Mouse (Mus musculus): ENCODE results near the gene Baz1a. TPM values are rescaled to one million over a fixed set of nuclear protein-coding genes. Genes with fewer than 3 reads are reported as not detected.

Gene Baz1a
- polyA plus RNA-seq, 1 experiment from 2014 or later = 17.7 TPM

DNA sequence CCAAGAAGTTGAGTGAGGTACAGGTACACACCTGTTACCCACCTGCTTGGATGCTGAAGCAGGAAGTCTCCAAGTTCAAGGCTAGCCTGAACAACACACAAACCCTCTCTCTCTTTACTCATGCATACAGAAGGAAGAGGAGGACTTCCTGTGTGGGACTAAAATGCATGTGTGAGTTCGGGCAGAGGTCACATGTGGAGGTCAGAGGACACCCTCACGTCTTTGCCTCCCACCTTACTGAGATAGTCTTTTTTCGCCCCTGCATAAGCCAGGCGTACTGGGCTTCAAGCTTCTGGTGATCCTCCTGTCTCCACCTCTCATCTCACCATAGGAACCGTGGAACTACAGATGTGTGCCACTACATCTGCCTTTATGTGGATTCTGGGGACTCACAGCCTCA lies 15.7 kb downstream of the Baz1a start:
- Histone ChIP-seq H3K27me3 (ENCODE audit: control insufficient read depth, insufficient read depth, low read depth, low read length) (no peaks in the 10 kb centered on the region), H3K9ac (ENCODE audit: low read length) (no peak overlapping the region), H3K4me2 (ENCODE audit: low read depth, low read length) (no peak overlapping the region), H3K4me1 (replicated peaks; ENCODE audit: control insufficient read depth, insufficient read depth, low read length) (no peaks in the 10 kb centered on the region), H3K27ac (ENCODE audit: low read length) (no peak overlapping the region), H3K4me3 (ENCODE audit: low read length) (no peak overlapping the region), H3K9me3 (ENCODE audit: control insufficient read depth, low read length) (no peaks in the 10 kb centered on the region), H3K36me3 (ENCODE audit: control insufficient read depth, insufficient read depth, low read length) (no peaks in the 10 kb centered on the region)
- 76% methylated on average over 5 of the region's 5 CpGs for WGBS
- ATAC-seq (ENCODE audit: low read depth) = no peak

DNA sequence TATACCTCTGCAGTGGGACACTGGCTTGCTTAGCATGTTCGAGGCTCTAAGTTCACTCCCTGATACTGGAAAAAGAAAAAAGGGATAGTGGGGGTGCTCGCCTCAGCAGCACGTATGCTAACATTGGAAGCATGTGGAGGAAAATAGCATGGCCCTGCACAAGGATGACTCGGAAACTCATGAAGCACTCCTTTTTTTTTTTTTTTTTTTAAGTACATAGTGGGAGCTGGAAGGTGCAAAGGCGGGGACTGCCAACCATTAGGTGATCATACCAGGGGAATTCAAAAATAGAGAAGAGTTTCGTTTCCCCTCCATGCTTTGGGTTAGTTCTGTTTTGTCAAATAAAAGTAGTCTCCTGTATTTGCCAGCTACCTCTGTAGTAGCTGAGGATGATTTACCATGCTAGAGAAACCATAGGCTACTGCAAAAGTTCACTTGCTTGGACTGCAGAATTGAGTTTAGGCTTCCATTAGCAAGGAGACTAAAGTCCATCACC lies 17.1 kb downstream of the Baz1a start:
- Histone ChIP-seq H3K4me1 (replicated peaks; ENCODE audit: control insufficient read depth, insufficient read depth, low read length) (no peaks in the 10 kb centered on the region), H3K4me3 (ENCODE audit: low read length) (no peak overlapping the region), H3K9me3 (ENCODE audit: control insufficient read depth, low read length) (no peaks in the 10 kb centered on the region), H3K9ac (ENCODE audit: low read length) (no peak overlapping the region), H3K36me3 (ENCODE audit: control insufficient read depth, insufficient read depth, low read length) (no peaks in the 10 kb centered on the region), H3K27ac (ENCODE audit: low read length) (no peak overlapping the region), H3K4me2 (ENCODE audit: low read depth, low read length) (no peak overlapping the region), H3K27me3 (ENCODE audit: control insufficient read depth, insufficient read depth, low read depth, low read length) (no peaks in the 10 kb centered on the region)
- 79% methylated on average over 6 of the region's 6 CpGs for WGBS
- ATAC-seq (ENCODE audit: low read depth) = no peak

DNA sequence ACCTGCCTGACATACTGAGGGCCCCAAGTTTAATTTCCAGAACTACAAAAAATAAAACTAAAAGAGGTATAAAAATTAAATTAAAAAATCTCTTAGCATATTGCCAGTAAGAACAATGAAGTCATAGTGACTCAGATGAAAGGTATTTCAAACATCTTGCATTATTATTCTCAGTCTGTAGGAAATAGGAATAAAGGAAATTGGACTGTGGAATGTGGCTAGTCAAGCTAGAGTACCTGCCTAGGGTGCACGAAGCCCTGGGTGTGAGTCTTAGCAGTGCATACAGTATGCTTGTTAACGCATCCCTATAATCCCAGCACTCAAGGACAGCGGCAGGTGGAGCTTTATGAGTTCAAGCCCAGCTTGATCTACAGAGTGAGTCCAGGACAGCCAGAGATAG lies 18.2 kb downstream of the Baz1a start:
- Histone ChIP-seq H3K36me3 (ENCODE audit: control insufficient read depth, insufficient read depth, low read length) (no peaks in the 10 kb centered on the region), H3K9me3 (ENCODE audit: control insufficient read depth, low read length) (no peaks in the 10 kb centered on the region), H3K9ac (ENCODE audit: low read length) (no peak overlapping the region), H3K27ac (ENCODE audit: low read length) (no peak overlapping the region), H3K4me2 (ENCODE audit: low read depth, low read length) (no peak overlapping the region), H3K27me3 (ENCODE audit: control insufficient read depth, insufficient read depth, low read depth, low read length) (no peaks in the 10 kb centered on the region), H3K4me3 (ENCODE audit: low read length) (no peak overlapping the region), H3K4me1 (replicated peaks; ENCODE audit: control insufficient read depth, insufficient read depth, low read length) (no peaks in the 10 kb centered on the region)
- WGBS = 45% methylated on average over 3 of the region's 3 CpGs
- no peak for ATAC-seq (ENCODE audit: low read depth)

DNA sequence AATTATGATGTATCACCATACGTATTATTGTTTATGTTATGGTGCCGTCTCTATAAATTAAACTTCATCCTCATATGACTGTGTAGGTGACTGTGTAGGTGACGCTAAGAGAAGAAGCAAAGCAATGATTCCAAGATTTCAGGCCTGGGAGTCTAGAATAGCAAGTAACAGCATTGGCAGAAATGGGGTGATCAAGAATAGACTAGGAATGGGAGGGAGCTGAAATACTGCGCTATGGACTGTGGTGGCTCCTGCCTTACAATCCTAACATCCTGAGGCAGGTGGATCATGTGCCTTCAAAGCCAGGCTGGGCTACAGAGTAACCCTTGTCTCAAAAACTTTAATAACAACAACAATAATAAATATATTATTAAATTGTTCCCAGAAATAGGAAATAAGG lies 19.7 kb downstream of the Baz1a start:
- Histone ChIP-seq H3K4me3 (ENCODE audit: low read length) (no peak overlapping the region), H3K9ac (ENCODE audit: low read length) (no peak overlapping the region), H3K27ac (ENCODE audit: low read length) (no peak overlapping the region), H3K27me3 (ENCODE audit: control insufficient read depth, insufficient read depth, low read depth, low read length) (no peaks in the 10 kb centered on the region), H3K4me1 (replicated peaks; ENCODE audit: control insufficient read depth, insufficient read depth, low read length) (no peaks in the 10 kb centered on the region), H3K9me3 (ENCODE audit: control insufficient read depth, low read length) (no peaks in the 10 kb centered on the region), H3K36me3 (ENCODE audit: control insufficient read depth, insufficient read depth, low read length) (no peaks in the 10 kb centered on the region), H3K4me2 (ENCODE audit: low read depth, low read length) (no peak overlapping the region)
- 66% methylated on average over 4 of the region's 4 CpGs for WGBS
- no peak for ATAC-seq (ENCODE audit: low read depth)

DNA sequence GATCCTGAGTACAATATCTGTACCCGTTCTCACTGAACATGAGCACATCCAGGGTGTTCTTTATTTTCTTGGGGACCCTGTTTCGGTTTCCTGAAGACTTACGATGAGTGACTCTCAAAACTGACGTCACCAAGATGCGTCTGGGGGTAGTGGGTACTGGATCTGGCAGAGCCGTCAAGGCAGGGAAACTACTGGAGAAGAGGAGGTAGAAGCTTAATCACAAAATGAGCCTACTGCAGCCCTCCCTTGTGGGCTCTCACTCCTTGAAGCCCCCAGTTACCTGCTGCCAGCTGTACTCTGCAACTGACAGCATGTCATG lies 20.1 kb downstream of the Baz1a start:
- no peaks in the 10 kb centered on the region for H3K27me3 ChIP-seq (ENCODE audit: control insufficient read depth, insufficient read depth, low read depth, low read length)
- no peak overlapping the region for H3K27ac ChIP-seq (ENCODE audit: low read length)
- 67% methylated on average over 6 of the region's 6 CpGs for WGBS
- no peak for ATAC-seq (ENCODE audit: low read depth)
- H3K4me1 ChIP-seq (replicated peaks; ENCODE audit: control insufficient read depth, insufficient read depth, low read length) = no peaks in the 10 kb centered on the region
- H3K4me2 ChIP-seq (ENCODE audit: low read depth, low read length) = no peak overlapping the region
- no peaks in the 10 kb centered on the region for H3K9me3 ChIP-seq (ENCODE audit: control insufficient read depth, low read length)
- H3K9ac ChIP-seq (ENCODE audit: low read length) = no peak overlapping the region
- no peak overlapping the region for H3K4me3 ChIP-seq (ENCODE audit: low read length)
- H3K36me3 ChIP-seq (ENCODE audit: control insufficient read depth, insufficient read depth, low read length) = no peaks in the 10 kb centered on the region

DNA sequence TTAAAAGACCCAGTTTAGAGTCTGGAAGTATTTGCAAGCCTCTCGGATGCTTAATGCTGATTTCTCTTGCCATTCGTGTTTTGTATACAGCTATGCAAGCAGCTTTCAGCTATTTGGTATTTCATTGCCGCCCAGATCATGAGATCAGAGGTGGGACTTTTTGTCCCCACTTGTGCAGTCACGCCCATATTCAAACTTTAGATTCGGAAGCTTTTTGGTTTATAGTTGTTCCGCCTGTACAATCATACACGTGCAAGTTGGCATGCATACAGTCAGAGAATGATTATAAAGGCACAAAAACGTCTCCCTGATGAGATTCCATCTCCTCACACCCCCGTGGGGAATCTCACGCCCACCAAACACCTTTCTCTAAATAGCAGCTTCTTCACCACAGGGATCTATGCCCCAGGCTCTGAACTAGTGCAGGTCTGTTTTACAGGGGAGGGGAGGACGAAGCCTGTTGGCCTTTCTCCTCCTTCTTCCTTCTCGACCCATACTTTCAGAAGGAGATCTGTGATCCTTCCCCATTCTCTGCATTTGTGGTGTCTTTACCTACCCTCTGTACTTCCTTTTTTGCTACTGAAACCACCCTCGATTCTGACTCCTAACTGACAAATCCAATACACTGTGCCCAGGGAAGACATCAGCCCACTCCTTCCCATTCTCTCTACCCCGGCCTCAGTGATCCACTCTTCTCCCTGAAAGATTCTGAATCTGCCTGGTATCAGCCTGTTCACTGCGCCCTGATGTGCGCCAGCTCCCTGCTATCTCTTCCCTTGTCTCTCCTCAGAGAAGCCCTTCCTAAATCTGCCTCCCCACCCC lies 20.7 kb downstream of the Baz1a start:
- H3K4me3 ChIP-seq (ENCODE audit: low read length) = no peak overlapping the region
- no peak overlapping the region for H3K4me2 ChIP-seq (ENCODE audit: low read depth, low read length)
- no peak overlapping the region for H3K9ac ChIP-seq (ENCODE audit: low read length)
- no peaks in the 10 kb centered on the region for H3K4me1 ChIP-seq (replicated peaks; ENCODE audit: control insufficient read depth, insufficient read depth, low read length)
- H3K36me3 ChIP-seq (ENCODE audit: control insufficient read depth, insufficient read depth, low read length) = no peaks in the 10 kb centered on the region
- no peak overlapping the region for H3K27ac ChIP-seq (ENCODE audit: low read length)
- WGBS = 50% methylated on average over 16 of the region's 16 CpGs
- no peaks in the 10 kb centered on the region for H3K9me3 ChIP-seq (ENCODE audit: control insufficient read depth, low read length)
- H3K27me3 ChIP-seq (ENCODE audit: control insufficient read depth, insufficient read depth, low read depth, low read length) = no peaks in the 10 kb centered on the region
- no peak for ATAC-seq (ENCODE audit: low read depth)

DNA sequence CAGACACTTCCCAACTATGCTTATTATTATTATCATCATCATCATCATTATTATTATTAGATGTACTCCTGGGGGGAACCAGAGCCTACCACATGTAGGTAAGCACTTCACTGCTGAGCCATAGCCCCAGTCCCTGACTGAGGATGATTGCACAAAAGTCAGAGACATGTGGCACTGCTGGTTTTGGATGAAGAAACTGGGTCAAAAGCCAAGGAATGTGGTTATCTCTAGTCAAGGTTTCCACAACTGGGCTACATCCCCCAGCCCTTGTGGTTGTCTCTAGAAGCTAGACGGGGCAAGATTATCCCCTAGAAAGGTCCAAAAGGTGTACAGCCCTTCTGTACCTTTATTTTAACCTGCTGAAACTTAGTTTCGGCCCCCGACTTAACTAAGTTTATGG lies 21.3 kb downstream of the Baz1a start:
- H3K36me3 ChIP-seq (ENCODE audit: control insufficient read depth, insufficient read depth, low read length) = no peaks in the 10 kb centered on the region
- no peak overlapping the region for H3K9ac ChIP-seq (ENCODE audit: low read length)
- no peaks in the 10 kb centered on the region for H3K9me3 ChIP-seq (ENCODE audit: control insufficient read depth, low read length)
- no peaks in the 10 kb centered on the region for H3K4me1 ChIP-seq (replicated peaks; ENCODE audit: control insufficient read depth, insufficient read depth, low read length)
- no peaks in the 10 kb centered on the region for H3K27me3 ChIP-seq (ENCODE audit: control insufficient read depth, insufficient read depth, low read depth, low read length)
- H3K27ac ChIP-seq (ENCODE audit: low read length) = no peak overlapping the region
- ATAC-seq (ENCODE audit: low read depth) = no peak
- no peak overlapping the region for H3K4me3 ChIP-seq (ENCODE audit: low read length)
- 84% methylated on average over 3 of the region's 3 CpGs for WGBS
- no peak overlapping the region for H3K4me2 ChIP-seq (ENCODE audit: low read depth, low read length)

DNA sequence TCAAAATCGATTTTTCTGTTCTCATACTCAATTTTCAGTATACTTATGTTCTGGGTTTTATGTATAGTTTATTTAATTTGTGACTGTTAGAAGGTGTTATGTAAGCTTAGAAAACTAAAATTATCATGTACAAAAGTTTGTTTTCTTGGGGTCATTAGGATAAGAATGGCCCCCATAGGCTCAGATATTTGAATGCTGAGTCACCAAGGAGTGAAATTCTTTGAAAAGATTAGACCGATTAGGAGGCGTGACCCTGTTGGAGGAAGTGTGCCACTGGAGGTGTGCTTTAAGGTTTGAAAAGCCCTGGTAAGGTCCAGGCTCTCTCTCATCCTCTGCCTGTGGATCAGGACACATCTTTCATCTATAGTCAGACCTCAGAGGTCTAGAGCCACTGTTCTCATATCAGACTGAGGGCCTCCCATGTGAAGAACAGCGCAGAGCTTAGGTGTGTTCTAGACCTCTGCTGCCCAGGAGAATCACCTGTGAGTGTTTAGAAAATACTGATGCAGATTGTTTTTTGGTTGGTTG lies 25.8 kb downstream of the Baz1a start:
- H3K9ac ChIP-seq (ENCODE audit: low read length) = no peak overlapping the region
- WGBS = 72% methylated on average over 4 of the region's 4 CpGs
- no peaks in the 10 kb centered on the region for H3K27me3 ChIP-seq (ENCODE audit: control insufficient read depth, insufficient read depth, low read depth, low read length)

DNA sequence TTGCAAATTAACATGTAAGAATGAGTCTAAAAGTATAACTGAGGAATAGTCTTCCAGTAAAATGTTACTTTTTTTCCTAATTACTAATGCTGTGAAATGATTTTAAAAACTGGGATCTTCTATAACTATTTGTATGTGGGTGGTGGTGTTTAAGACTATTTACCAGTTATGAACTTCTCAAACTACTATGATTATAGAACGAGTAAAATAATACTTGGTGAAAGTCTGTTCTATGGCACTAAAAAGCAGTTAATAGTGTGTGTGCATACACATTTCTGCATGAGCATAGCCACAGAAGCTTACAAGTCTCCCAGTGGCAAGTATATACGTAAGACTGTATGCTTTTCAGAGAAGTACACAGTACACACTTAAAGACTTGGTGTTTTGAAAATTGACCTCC lies 27.0 kb downstream of the Baz1a start:
- 79% methylated on average over 2 of the region's 2 CpGs for WGBS
- Histone ChIP-seq H3K4me2 (ENCODE audit: low read depth, low read length) (no peak overlapping the region), H3K9me3 (ENCODE audit: control insufficient read depth, low read length) (no peaks in the 10 kb centered on the region), H3K4me3 (ENCODE audit: low read length) (no peak overlapping the region), H3K9ac (ENCODE audit: low read length) (no peak overlapping the region), H3K4me1 (replicated peaks; ENCODE audit: control insufficient read depth, insufficient read depth, low read length) (peaks cover 8% of the 10 kb centered on the region; the same call in 1 of the 2 replicates), H3K27ac (ENCODE audit: low read length) (no peak overlapping the region), H3K36me3 (ENCODE audit: control insufficient read depth, insufficient read depth, low read length) (no peaks in the 10 kb centered on the region), H3K27me3 (ENCODE audit: control insufficient read depth, insufficient read depth, low read depth, low read length) (no peaks in the 10 kb centered on the region)
- no peak for ATAC-seq (ENCODE audit: low read depth)

More for the DNA sequence above, 25.8 kb downstream of the Baz1a start:
- Histone ChIP-seq H3K36me3 (ENCODE audit: control insufficient read depth, insufficient read depth, low read length) (no peaks in the 10 kb centered on the region), H3K27ac (ENCODE audit: low read length) (no peak overlapping the region), H3K9me3 (ENCODE audit: control insufficient read depth, low read length) (no peaks in the 10 kb centered on the region), H3K4me2 (ENCODE audit: low read depth, low read length) (no peak overlapping the region), H3K4me3 (ENCODE audit: low read length) (no peak overlapping the region), H3K4me1 (replicated peaks; ENCODE audit: control insufficient read depth, insufficient read depth, low read length) (peaks cover 8% of the 10 kb centered on the region; the same call in 1 of the 2 replicates)
- ATAC-seq (ENCODE audit: low read depth) = no peak

All from lung, embryonic 16.5 days (tissue).